16 mouse cellular contexts compared by ENCODE assay signal in the genomic region with DNA sequence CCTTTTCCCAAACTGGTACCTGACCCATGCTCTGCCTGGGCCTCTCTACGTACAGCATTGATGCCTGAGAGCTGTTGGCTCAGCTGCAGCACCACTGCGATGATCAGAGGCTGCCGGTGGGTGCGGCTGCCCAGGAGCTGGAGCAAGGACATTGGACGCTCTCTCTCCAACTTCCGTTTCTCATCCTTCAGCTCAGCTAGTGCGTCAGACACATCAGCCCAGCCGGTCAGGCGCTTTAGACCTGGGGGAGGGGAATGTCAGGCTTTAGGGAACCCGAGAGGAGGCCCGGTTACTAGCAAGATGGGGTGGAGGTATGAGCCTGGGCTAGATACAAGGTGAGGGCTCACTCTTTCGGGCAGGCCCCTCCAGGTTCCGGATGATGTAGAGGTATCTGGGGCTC. TPM values are rescaled to one million over a fixed set of nuclear protein-coding genes. Genes with fewer than 3 reads are reported as not detected.
DNase-seq lines count a peak whose midpoint lies in the region; ATAC-seq and TF ChIP-seq lines count a peak whose summit lies in the region.
"Had no signal": no experiment of that assay in that cellular context is flagged by ENCODE, and none has a peak within 500 bp of the region (broad histone marks: within the 10 kb centered on the region; RNA-seq: fewer than 3 reads in every experiment).

No protein-coding gene starts in this region.

- H3K27ac ChIP-seq in gastrocnemius, adult 2 months: peak overlapping the region; percentile 94
- no peak overlapping the region for H3K27ac ChIP-seq in lung, embryonic 14.5 days (ENCODE audit: low read depth)
- H3K27ac ChIP-seq in liver, embryonic 12.5 days: peak overlapping the region; percentile 88
- H3K27ac ChIP-seq: limb, embryonic 13.5 days had no signal

- peaks cover 13% of the 10 kb centered on the region; the same call in 1 of the 2 replicates for H3K4me1 ChIP-seq in lung, embryonic 14.5 days (ENCODE audit: insufficient read depth)
- peaks cover 50% of the 10 kb centered on the region for H3K4me1 ChIP-seq in liver, embryonic 12.5 days

- intact Hi-C loops in gastrocnemius, adult 2 months (cut with DNase I): no loop called here
- intact Hi-C loops in gastrocnemius, postnatal 14 days (cut with DNase I; ENCODE audit: low total_unique reads): no loop called here

- DNase-seq in gastrocnemius, adult 2 months: peak; percentile 38
- no peak for DNase-seq in gastrocnemius, postnatal 14 days
- no peak for DNase-seq in lung, embryonic 14.5 days
- no peak for DNase-seq in lung, postnatal 4 days
- DNase-seq in urinary bladder, postnatal 14 days (ENCODE audit: low spot score): no peak
- DNase-seq: cerebellum, adult 8-10 months; kidney, adult 18-20 months; kidney, postnatal 4 days; midbrain, embryonic 14.5 days; thymus, postnatal 36 days had no signal

- TF ChIP-seq CTCF in gastrocnemius, adult 2 months (IDR thresholded peaks at IDR 0.05): no peak
- TF ChIP-seq CTCF in lung, embryonic 14.5 days (IDR thresholded peaks at IDR 0.05; ENCODE audit: low read depth): no peak

- H3K9me3 ChIP-seq in lung, embryonic 14.5 days (ENCODE audit: low read depth, low read length): no peaks in the 10 kb centered on the region
- H3K9me3 ChIP-seq in liver, embryonic 12.5 days (replicated peaks): no peaks in the 10 kb centered on the region
- H3K9me3 ChIP-seq: G1E; limb, embryonic 13.5 days had no signal

- no peak overlapping the region for H3K9ac ChIP-seq in lung, embryonic 14.5 days
- peak overlapping the region; percentile 78 for H3K9ac ChIP-seq in liver, embryonic 12.5 days

- 62% methylated on average over 13 of the region's 13 CpGs for WGBS in lung, embryonic 14.5 days
- WGBS in liver, embryonic 12.5 days (ENCODE audit: insufficient replicate concordance): 63% methylated on average over 13 of the region's 13 CpGs

- no peak for ATAC-seq in lung, embryonic 14.5 days (ENCODE audit: insufficient read depth)
- ATAC-seq in liver, embryonic 12.5 days: no peak
- no peak for ATAC-seq in activated CD4-positive, CD25-positive, alpha-beta regulatory T cell, adult 4 months

- H3K4me3 ChIP-seq in gastrocnemius, adult 2 months: peak overlapping the region; percentile 88
- H3K4me3 ChIP-seq in lung, embryonic 14.5 days (ENCODE audit: low read depth, low read length): no peak overlapping the region
- H3K4me3 ChIP-seq in liver, embryonic 12.5 days: peak overlapping the region; percentile 65
- H3K4me3 ChIP-seq: limb, embryonic 13.5 days had no signal

- no peaks in the 10 kb centered on the region for H3K27me3 ChIP-seq in lung, embryonic 14.5 days (ENCODE audit: insufficient read depth, low read length)
- H3K27me3 ChIP-seq in liver, embryonic 12.5 days (replicated peaks): peaks cover 69% of the 10 kb centered on the region
- H3K27me3 ChIP-seq: limb, embryonic 13.5 days had no signal

- peaks cover 34% of the 10 kb centered on the region; the same call in 1 of the 2 replicates for H3K36me3 ChIP-seq in lung, embryonic 14.5 days (ENCODE audit: insufficient read depth)
- H3K36me3 ChIP-seq in liver, embryonic 12.5 days: peaks cover 47% of the 10 kb centered on the region
- H3K36me3 ChIP-seq: G1E had no signal

- H3K4me2 ChIP-seq in lung, embryonic 14.5 days: 0 out of 2 replicates have a peak overlapping the region, but pooled peaks have one; percentile 20
- H3K4me2 ChIP-seq in liver, embryonic 12.5 days: peak overlapping the region; percentile 76
- H3K4me2 ChIP-seq: limb, embryonic 13.5 days had no signal

RNA-seq across cellular contexts. Expression of gene Slc2a4, which starts 2.8 kb away (rescaled TPM):
- total RNA-seq in gastrocnemius, adult 2 months (2021): 100 to 1,000 TPM; 494 to 503 TPM
- 100 to 1,000 TPM; 158 to 236 TPM for total RNA-seq in gastrocnemius, postnatal 14 days (2021)
- polyA plus RNA-seq in lung, embryonic 14.5 days (2014; fragmentation: Nextera tagmentation; extraction: Ambion mirVana): 14.9 and 19.0 TPM in 2 replicates
- 14.9 and 17.0 TPM in 2 replicates for polyA plus RNA-seq in liver, embryonic 12.5 days (2016; fragmentation: Nextera tagmentation; extraction: Ambion mirVana)
- polyA plus RNA-seq in activated CD4-positive, CD25-positive, alpha-beta regulatory T cell, adult 4 months (2017; shearing (Covaris generic)): not detected
- total RNA-seq: hematopoietic stem cell, adult 5-6 weeks had no signal

RNA-seq across cellular contexts. Expression of gene Ybx2, which starts 9.6 kb away (rescaled TPM):
- total RNA-seq in gastrocnemius, adult 2 months (2021): 10 to 100 TPM in 1 of 2 experiments, 1 to 10 TPM in 1; 8.0 to 16.5 TPM
- 1 to 10 TPM; 2.1 to 4.3 TPM for total RNA-seq in gastrocnemius, postnatal 14 days (2021)
- 4.7 and 6.1 TPM in 2 replicates for polyA plus RNA-seq in lung, embryonic 14.5 days (2014; fragmentation: Nextera tagmentation; extraction: Ambion mirVana)
- 0.20 and 0.25 TPM in 2 replicates for polyA plus RNA-seq in liver, embryonic 12.5 days (2016; fragmentation: Nextera tagmentation; extraction: Ambion mirVana)
- not detected for polyA plus RNA-seq in activated CD4-positive, CD25-positive, alpha-beta regulatory T cell, adult 4 months (2017; shearing (Covaris generic))
- polyA plus RNA-seq: G1E had no signal

RNA-seq across cellular contexts. Expression of gene Cldn7, which starts 19.4 kb away (rescaled TPM):
- total RNA-seq in gastrocnemius, adult 2 months (2021): not detected
- total RNA-seq in gastrocnemius, postnatal 14 days (2021): under 1 TPM in 1 of 2 experiments, not detected in 1; 0.72 TPM
- polyA plus RNA-seq in lung, embryonic 14.5 days (2014; fragmentation: Nextera tagmentation; extraction: Ambion mirVana): 76.7 and 86.4 TPM in 2 replicates
- polyA plus RNA-seq in liver, embryonic 12.5 days (2016; fragmentation: Nextera tagmentation; extraction: Ambion mirVana): 2.8 and 3.3 TPM in 2 replicates
- not detected for polyA plus RNA-seq in activated CD4-positive, CD25-positive, alpha-beta regulatory T cell, adult 4 months (2017; shearing (Covaris generic))
- total RNA-seq: G1E; left cerebral cortex, adult 18-20 months had no signal
- polyA plus RNA-seq: G1E; midbrain, embryonic 14.5 days had no signal

RNA-seq across cellular contexts. Expression of gene Eif5a, which starts 23.5 kb away (rescaled TPM):
- 100 to 1,000 TPM; 413 to 433 TPM for total RNA-seq in gastrocnemius, adult 2 months (2021)
- total RNA-seq in gastrocnemius, postnatal 14 days (2021): 100 to 1,000 TPM; 567 to 637 TPM
- 1,945 and 2,006 TPM in 2 replicates for polyA plus RNA-seq in lung, embryonic 14.5 days (2014; fragmentation: Nextera tagmentation; extraction: Ambion mirVana)
- 2,199 and 2,266 TPM in 2 replicates for polyA plus RNA-seq in liver, embryonic 12.5 days (2016; fragmentation: Nextera tagmentation; extraction: Ambion mirVana)
- 1,000 to 10,000 TPM; 1,092 to 1,351 TPM for polyA plus RNA-seq in activated CD4-positive, CD25-positive, alpha-beta regulatory T cell, adult 4 months (2017; shearing (Covaris generic))

RNA-seq across cellular contexts. Expression of gene Gps2, which starts 31.5 kb away (rescaled TPM):
- total RNA-seq in gastrocnemius, adult 2 months (2021): 10 to 100 TPM; 47.1 to 49.6 TPM
- total RNA-seq in gastrocnemius, postnatal 14 days (2021): 10 to 100 TPM; 21.8 to 24.2 TPM
- 67.5 and 78.6 TPM in 2 replicates for polyA plus RNA-seq in lung, embryonic 14.5 days (2014; fragmentation: Nextera tagmentation; extraction: Ambion mirVana)
- polyA plus RNA-seq in liver, embryonic 12.5 days (2016; fragmentation: Nextera tagmentation; extraction: Ambion mirVana): 125 TPM in 2 replicates
- 100 to 1,000 TPM in 1 of 2 experiments, 10 to 100 TPM in 1; 90.7 to 106 TPM for polyA plus RNA-seq in activated CD4-positive, CD25-positive, alpha-beta regulatory T cell, adult 4 months (2017; shearing (Covaris generic))

Comparison
In these comparisons a context has a peak if more than half of its experiments do, and no peak if none do; other contexts are left out.
1. RNA of gene Slc2a4, which starts 2.8 kb away (polyA plus RNA-seq): 14.9 to 19.0 TPM in lung, embryonic 14.5 days and 14.9 to 17.0 TPM in liver, embryonic 12.5 days; not detected in activated CD4-positive, CD25-positive, alpha-beta regulatory T cell, adult 4 months; every median in the first group is over 10 times any median in the second.
2. RNA of gene Cldn7, which starts 19.4 kb away (polyA plus RNA-seq): 76.7 to 86.4 TPM in lung, embryonic 14.5 days; 2.8 to 3.3 TPM in liver, embryonic 12.5 days and not detected in activated CD4-positive, CD25-positive, alpha-beta regulatory T cell, adult 4 months; every median in the first group is over 10 times any median in the second.